9 mouse cellular contexts compared by ENCODE assay signal in the genomic region with DNA sequence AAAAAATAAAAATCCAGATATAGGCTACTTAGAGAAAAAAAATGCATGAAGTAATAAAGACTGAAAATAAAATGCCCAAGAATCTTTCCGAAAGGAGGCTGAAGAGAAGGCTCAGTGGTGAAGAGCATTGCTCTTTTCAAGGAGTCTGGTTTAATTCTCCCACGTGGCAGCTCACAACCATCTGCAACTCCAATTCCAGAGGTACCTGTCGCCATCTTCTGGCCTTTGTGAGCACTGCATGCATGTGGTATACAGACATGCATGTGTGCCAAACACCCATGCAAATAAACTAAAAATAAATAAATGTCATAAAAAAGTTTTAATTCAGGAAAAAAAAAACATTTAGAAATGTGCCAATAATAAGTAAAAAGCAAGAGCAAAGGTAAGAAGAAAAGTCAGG.
A peak's percentile ranks its signal among the peaks of the same experiment; 100 is the strongest.
DNase-seq lines count a peak whose midpoint lies in the region; ATAC-seq and TF ChIP-seq lines count a peak whose summit lies in the region.
"Had no signal": no experiment of that assay in that cellular context is flagged by ENCODE, and none has a peak within 500 bp of the region (broad histone marks: within the 10 kb centered on the region; RNA-seq: fewer than 3 reads in every experiment).

No protein-coding gene starts in this region.

- no peaks in the 10 kb centered on the region for H3K4me1 ChIP-seq in kidney, embryonic 14.5 days (ENCODE audit: control insufficient read depth, insufficient read depth, low read length)
- no peaks in the 10 kb centered on the region for H3K4me1 ChIP-seq in ES-Bruce4 (ENCODE audit: control insufficient read depth, insufficient read depth, low read length)
- H3K4me1 ChIP-seq in lung, embryonic 14.5 days (ENCODE audit: insufficient read depth): no peaks in the 10 kb centered on the region
- H3K4me1 ChIP-seq in midbrain, embryonic 13.5 days (replicated peaks): no peaks in the 10 kb centered on the region; the same call in 1 of the 2 replicates
- H3K4me1 ChIP-seq: embryonic facial prominence, embryonic 15.5 days had no signal

- TF ChIP-seq POLR2A in ES-Bruce4 (IDR thresholded peaks at IDR 0.05; ENCODE audit: insufficient read depth, low read length): no peak

- H3K36me3 ChIP-seq in kidney, embryonic 14.5 days (ENCODE audit: control insufficient read depth, insufficient read depth, low read length): no peaks in the 10 kb centered on the region
- no peaks in the 10 kb centered on the region for H3K36me3 ChIP-seq in ES-Bruce4 (ENCODE audit: control insufficient read depth, insufficient read depth, low read length, poor library complexity, severe bottlenecking)
- no peaks in the 10 kb centered on the region for H3K36me3 ChIP-seq in lung, embryonic 14.5 days (ENCODE audit: insufficient read depth)
- no peaks in the 10 kb centered on the region for H3K36me3 ChIP-seq in midbrain, embryonic 13.5 days
- H3K36me3 ChIP-seq: embryonic facial prominence, embryonic 15.5 days had no signal

- no peak overlapping the region for H3K27ac ChIP-seq in kidney, embryonic 14.5 days (ENCODE audit: low read depth, low read length)
- H3K27ac ChIP-seq in ES-Bruce4 (ENCODE audit: insufficient read depth, low read length): no peak overlapping the region
- H3K27ac ChIP-seq in lung, embryonic 14.5 days (ENCODE audit: low read depth): no peak overlapping the region
- H3K27ac ChIP-seq in midbrain, embryonic 13.5 days: no peak overlapping the region
- H3K27ac ChIP-seq: embryonic facial prominence, embryonic 15.5 days had no signal

- TF ChIP-seq EP300 in ES-Bruce4 (IDR thresholded peaks at IDR 0.05; ENCODE audit: insufficient read depth, low read depth, low read length): no peak

- DNase-seq in kidney, adult 11 months: peak; percentile 22
- peak; percentile 43 for DNase-seq in c-Kit-positive CD71-negative TER-119-negative erythroid progenitor cells, embryonic 14.5 days (ENCODE audit: low read depth)
- DNase-seq in lung, embryonic 14.5 days: peak; percentile 56
- DNase-seq in thymus, postnatal 4 days: peak; percentile 73
- DNase-seq in layer of hippocampus, adult 11-12 months (ENCODE audit: low spot score): no peak

- no peak overlapping the region for H3K4me3 ChIP-seq in kidney, embryonic 14.5 days (ENCODE audit: low read length)
- H3K4me3 ChIP-seq in ES-Bruce4 (ENCODE audit: low read depth, low read length): no peak overlapping the region
- H3K4me3 ChIP-seq in lung, embryonic 14.5 days (ENCODE audit: low read depth, low read length): no peak overlapping the region
- H3K4me3 ChIP-seq in midbrain, embryonic 13.5 days (replicated peaks): no peak overlapping the region
- H3K4me3 ChIP-seq: embryonic facial prominence, embryonic 15.5 days had no signal

- ATAC-seq in kidney, embryonic 14.5 days (ENCODE audit: low FRiP score, low TSS enrichment): no peak
- ATAC-seq in lung, embryonic 14.5 days (ENCODE audit: insufficient read depth): no peak
- no peak for ATAC-seq in midbrain, embryonic 13.5 days

- no peaks in the 10 kb centered on the region; the same call in 1 of the 2 replicates for H3K27me3 ChIP-seq in kidney, embryonic 14.5 days (ENCODE audit: control insufficient read depth, insufficient read depth, low read length)
- H3K27me3 ChIP-seq in ES-Bruce4 (ENCODE audit: control insufficient read depth, insufficient read depth, low read length, poor library complexity, severe bottlenecking): no peaks in the 10 kb centered on the region
- no peaks in the 10 kb centered on the region for H3K27me3 ChIP-seq in lung, embryonic 14.5 days (ENCODE audit: insufficient read depth, low read length)
- peaks cover 23% of the 10 kb centered on the region; the same call in 1 of the 2 replicates for H3K27me3 ChIP-seq in midbrain, embryonic 13.5 days
- H3K27me3 ChIP-seq: embryonic facial prominence, embryonic 15.5 days had no signal

- peak; percentile 39 for TF ChIP-seq CTCF in ES-Bruce4 (IDR thresholded peaks at IDR 0.05; ENCODE audit: low read depth, low read length)
- peak; percentile 59 for TF ChIP-seq CTCF in lung, embryonic 14.5 days (IDR thresholded peaks at IDR 0.05; ENCODE audit: low read depth)

- 34% methylated on average over 3 of the region's 3 CpGs for WGBS in kidney, embryonic 14.5 days
- 37% methylated on average over 3 of the region's 3 CpGs for WGBS in lung, embryonic 14.5 days
- 38% methylated on average over 3 of the region's 3 CpGs for WGBS in midbrain, embryonic 13.5 days

- H3K9ac ChIP-seq in kidney, embryonic 14.5 days (ENCODE audit: low read depth, low read length): no peak overlapping the region
- H3K9ac ChIP-seq in ES-Bruce4 (ENCODE audit: low read depth, poor library complexity, severe bottlenecking): no peak overlapping the region
- H3K9ac ChIP-seq in lung, embryonic 14.5 days: no peak overlapping the region
- no peak overlapping the region for H3K9ac ChIP-seq in midbrain, embryonic 13.5 days (replicated peaks)
- H3K9ac ChIP-seq: embryonic facial prominence, embryonic 15.5 days had no signal

- no peak overlapping the region for H3K4me2 ChIP-seq in kidney, embryonic 14.5 days (replicated peaks; ENCODE audit: low read depth, low read length)
- no peak overlapping the region for H3K4me2 ChIP-seq in lung, embryonic 14.5 days
- no peak overlapping the region for H3K4me2 ChIP-seq in midbrain, embryonic 13.5 days (replicated peaks)
- H3K4me2 ChIP-seq: embryonic facial prominence, embryonic 15.5 days had no signal

- H3K9me3 ChIP-seq in kidney, embryonic 14.5 days (ENCODE audit: control insufficient read depth, low read length): no peaks in the 10 kb centered on the region
- H3K9me3 ChIP-seq in ES-Bruce4 (replicated peaks; ENCODE audit: control insufficient read depth, insufficient read depth, low read length, poor library complexity, severe bottlenecking): no peaks in the 10 kb centered on the region
- H3K9me3 ChIP-seq in lung, embryonic 14.5 days (ENCODE audit: low read depth, low read length): no peaks in the 10 kb centered on the region
- H3K9me3 ChIP-seq in midbrain, embryonic 13.5 days: no peaks in the 10 kb centered on the region
- H3K9me3 ChIP-seq: embryonic facial prominence, embryonic 15.5 days had no signal
